Mouse (Mus musculus) kidney, embryonic 14.5 days (tissue): Measurements from ENCODE around the gene Cmtm1. TPM values are rescaled to one million over a fixed set of nuclear protein-coding genes. Genes with fewer than 3 reads are reported as not detected.

Source experiments
- ATAC-seq: fragments of 200-750 bp; cut with Nextera tagmentation; 2 replicates; pipeline ENCODE4 v1.8.0; 2017; ENCODE audit warnings: moderate number of reproducible peaks, mild to moderate bottlenecking, moderate TSS enrichment, moderate library complexity; ENCODE audit not compliant: low FRiP score, low TSS enrichment
- H3K27ac ChIP-seq: fragments of 300-500 bp; sonication (generic); 2 replicates; pipeline ENCODE4 v1.5.1; 2014; ENCODE audit warnings: low read depth, mild to moderate bottlenecking, low read length, moderate library complexity, mixed read lengths
- H3K27me3 ChIP-seq: fragments of 300-500 bp; sonication (generic); 2 replicates; pipeline ENCODE4 v1.6.1; 2014; ENCODE audit warnings: mild to moderate bottlenecking, low read length; ENCODE audit not compliant: control insufficient read depth, insufficient read depth
- H3K36me3 ChIP-seq: fragments of 300-500 bp; sonication (generic); 2 replicates; pipeline ENCODE4 v1.6.1; 2014; ENCODE audit warnings: low read length, mixed read lengths; ENCODE audit not compliant: control insufficient read depth, insufficient read depth
- H3K4me1 ChIP-seq: fragments of 300-500 bp; sonication (generic); 2 replicates; pipeline ENCODE4 v1.6.1; 2014; ENCODE audit warnings: low read length, mixed read lengths; ENCODE audit not compliant: control insufficient read depth, insufficient read depth
- H3K4me2 ChIP-seq: fragments of 300-500 bp; sonication (generic); replicated peaks from 2 replicates; pipeline ENCODE4 v1.6.1; 2014; ENCODE audit warnings: low read depth, mild to moderate bottlenecking, low read length
- H3K4me3 ChIP-seq: fragments of 300-500 bp; sonication (generic); 2 replicates; pipeline ENCODE4 v1.5.1; 2014; ENCODE audit warnings: mild to moderate bottlenecking, low read length
- H3K9ac ChIP-seq: fragments of 300-500 bp; sonication (generic); 2 replicates; pipeline ENCODE4 v1.6.1; 2014; ENCODE audit warnings: low read depth, mild to moderate bottlenecking, low read length, moderate library complexity
- H3K9me3 ChIP-seq: fragments of 300-500 bp; sonication (generic); 2 replicates; pipeline ENCODE4 v1.6.1; 2016; ENCODE audit warnings: low read length; ENCODE audit not compliant: control insufficient read depth
- WGBS: fragments of 180-500 bp; shearing (Covaris S2); extraction: QIAGEN DNeasy Blood & Tissue Kit; methylation state at CpG from one replicate; pipeline ENCODE4 v1.1.7; 2014; 5-methylcytosine and 5-hydroxymethylcytosine counted together
- polyA plus RNA-seq: library from polyadenylated mRNA; unstranded; fragments of >200 nt; fragmentation: Nextera tagmentation; extraction: Ambion mirVana; gene quantifications from 2 replicates; pipeline ENCODE4 v1.2.1, GENCODE M21; 2014

Cmtm1 gene
- polyA plus RNA-seq, 1 experiment from 2014 or later: not detected

GRCm38 (mm10) chr8:104342426-104342825 lies 32.5 kb upstream of the Cmtm1 start:
- 74% methylated on average over 5 of the region's 5 CpGs for WGBS
- Histone ChIP-seq H3K27ac (no peak overlapping the region), H3K27me3 (no peaks in the 10 kb centered on the region), H3K9me3 (no peaks in the 10 kb centered on the region), H3K4me1 (peaks cover 8% of the 10 kb centered on the region), H3K36me3 (peaks cover 31% of the 10 kb centered on the region), H3K9ac (0 out of 2 replicates have a peak overlapping the region, but pooled peaks have one; percentile 12), H3K4me3 (no peak overlapping the region), H3K4me2 (no peak overlapping the region)
- ATAC-seq: no peak

- Histone ChIP-seq H3K4me2 (peak overlapping the region; percentile 67), H3K4me3 (peak overlapping the region; percentile 80), H3K9me3 (no peaks in the 10 kb centered on the region), H3K27ac (peak overlapping the region; percentile 3; the same call in 1 of the 2 replicates), H3K4me1 (peaks cover 8% of the 10 kb centered on the region), H3K27me3 (no peaks in the 10 kb centered on the region), H3K36me3 (peaks cover 24% of the 10 kb centered on the region), H3K9ac (peak overlapping the region; percentile 90; the same call in 1 of the 2 replicates)
- WGBS: 34% methylated on average over 6 of the region's 6 CpGs
- ATAC-seq: no peak
Observed at GRCm38 (mm10) chr8:104341678-104342077, 31.7 kb upstream of the Cmtm1 start.

GRCm38 (mm10) chr8:104341106-104341561 lies 31.2 kb upstream of the Cmtm1 start:
- H3K9ac ChIP-seq: peak overlapping the region; percentile 90
- no peaks in the 10 kb centered on the region for H3K27me3 ChIP-seq
- peak overlapping the region; percentile 67 for H3K4me2 ChIP-seq
- H3K4me1 ChIP-seq: peaks cover 8% of the 10 kb centered on the region
- no peaks in the 10 kb centered on the region for H3K9me3 ChIP-seq
- H3K27ac ChIP-seq: peak overlapping the region; percentile 87
- WGBS: under 1% methylated on average over 24 of the region's 24 CpGs
- ATAC-seq: peak; percentile 74
- peak overlapping the region; percentile 80 for H3K4me3 ChIP-seq
- H3K36me3 ChIP-seq: peaks cover 19% of the 10 kb centered on the region

GRCm38 (mm10) chr8:104340233-104341105 lies 30.5 kb upstream of the Cmtm1 start:
- peak; percentile 84 for ATAC-seq
- Histone ChIP-seq H3K9me3 (no peaks in the 10 kb centered on the region), H3K9ac (peak overlapping the region; percentile 90), H3K4me3 (peak overlapping the region; percentile 80), H3K4me2 (peak overlapping the region; percentile 67), H3K27ac (peak overlapping the region; percentile 87), H3K4me1 (peaks cover 8% of the 10 kb centered on the region), H3K36me3 (peaks cover 13% of the 10 kb centered on the region), H3K27me3 (no peaks in the 10 kb centered on the region)
- WGBS: under 1% methylated on average over 45 of the region's 54 CpGs

- no peaks in the 10 kb centered on the region for H3K27me3 ChIP-seq
- peak; percentile 1; the same call in 1 of the 2 replicates for ATAC-seq
- H3K9ac ChIP-seq: peak overlapping the region; percentile 90
- WGBS: 5% methylated on average over 6 of the region's 6 CpGs
- peaks cover 8% of the 10 kb centered on the region for H3K4me1 ChIP-seq
- H3K9me3 ChIP-seq: no peaks in the 10 kb centered on the region
- H3K4me2 ChIP-seq: peak overlapping the region; percentile 67
- H3K27ac ChIP-seq: peak overlapping the region; percentile 25; the same call in 1 of the 2 replicates
- peak overlapping the region; percentile 80 for H3K4me3 ChIP-seq
- peaks cover 7% of the 10 kb centered on the region for H3K36me3 ChIP-seq
Observed at GRCm38 (mm10) chr8:104339983-104340232, 30.0 kb upstream of the Cmtm1 start.

GRCm38 (mm10) chr8:104339229-104339982 lies 29.5 kb upstream of the Cmtm1 start, which contains the start of gene Cmtm3:
TSS of gene Cmtm3 (plus strand) at chr8:104339410.
- H3K27ac ChIP-seq: peak within 1 kb of the TSS; percentile 25
- WGBS: 10% methylated on average over 17 of the region's 18 CpGs
- H3K4me3 ChIP-seq: peak within 1 kb of the TSS; percentile 80
- H3K9me3 ChIP-seq: no peaks in the 10 kb centered on the region
- peak within 1 kb of the TSS; percentile 67 for H3K4me2 ChIP-seq
- H3K9ac ChIP-seq: peak within 1 kb of the TSS; percentile 90
- peaks cover 8% of the 10 kb centered on the region for H3K4me1 ChIP-seq
- H3K27me3 ChIP-seq: no peaks in the 10 kb centered on the region
- peaks cover 2% of the 10 kb centered on the region for H3K36me3 ChIP-seq
- peak; percentile 5; the same call in 1 of the 2 replicates for ATAC-seq

- no peaks in the 10 kb centered on the region for H3K27me3 ChIP-seq
- no peaks in the 10 kb centered on the region for H3K36me3 ChIP-seq
- H3K4me2 ChIP-seq: no peak overlapping the region
- H3K9ac ChIP-seq: no peak overlapping the region
- ATAC-seq: no peak
- peaks cover 8% of the 10 kb centered on the region for H3K4me1 ChIP-seq
- 50% methylated on average over 3 of the region's 3 CpGs for WGBS
- no peaks in the 10 kb centered on the region for H3K9me3 ChIP-seq
- no peak overlapping the region for H3K4me3 ChIP-seq
- no peak overlapping the region for H3K27ac ChIP-seq
Observed at GRCm38 (mm10) chr8:104337890-104338289, 27.9 kb upstream of the Cmtm1 start.

GRCm38 (mm10) chr8:104336806-104337205 lies 26.9 kb upstream of the Cmtm1 start:
- Histone ChIP-seq H3K36me3 (no peaks in the 10 kb centered on the region), H3K4me1 (peaks cover 8% of the 10 kb centered on the region), H3K9me3 (no peaks in the 10 kb centered on the region), H3K27ac (no peak overlapping the region), H3K4me2 (no peak overlapping the region), H3K27me3 (no peaks in the 10 kb centered on the region), H3K9ac (no peak overlapping the region), H3K4me3 (no peak overlapping the region)
- no peak for ATAC-seq
- 87% methylated on average over 1 of the region's 1 CpGs for WGBS
